In the genomic region with DNA sequence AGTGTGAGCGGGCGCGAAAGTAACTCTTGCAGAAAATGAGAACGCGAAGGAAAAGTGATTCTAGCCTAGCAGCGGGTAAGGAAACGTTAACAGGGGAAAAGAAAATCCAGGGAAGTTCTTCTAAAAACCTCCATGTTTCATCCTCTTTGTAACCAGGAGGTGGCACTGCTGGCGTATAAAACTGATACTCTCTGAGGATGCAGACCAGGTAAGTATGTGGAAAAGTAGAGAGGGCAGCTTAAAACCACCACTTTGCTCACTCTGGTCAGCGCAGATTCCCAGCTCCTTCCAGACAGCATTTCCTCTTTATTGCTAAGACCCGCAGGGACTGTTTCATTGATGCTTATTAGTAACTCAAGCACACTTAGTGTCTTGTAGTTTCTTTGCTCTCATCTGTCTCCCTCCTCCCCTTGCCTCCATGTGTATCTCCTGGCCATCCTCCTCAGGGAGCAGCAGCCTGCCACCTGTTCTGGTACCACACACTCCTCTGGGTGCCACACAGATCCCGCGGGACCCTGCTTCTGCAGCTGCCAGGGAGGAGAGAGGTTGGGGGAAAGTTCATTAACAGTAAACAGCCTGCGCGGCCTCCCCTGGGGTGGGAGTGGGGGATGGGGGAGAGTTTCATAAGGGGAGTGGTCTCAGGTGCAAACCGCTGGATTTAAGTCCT, we compare ENCODE assay signal across 8 mouse cellular contexts. TPM values are rescaled to one million over a fixed set of nuclear protein-coding genes. Genes with fewer than 3 reads are reported as not detected.
A peak's percentile ranks its signal among the peaks of the same experiment; 100 is the strongest.
DNase-seq lines count a peak whose midpoint lies in the region; ATAC-seq and TF ChIP-seq lines count a peak whose summit lies in the region.

No protein-coding gene starts in this region.

- no peak for TF ChIP-seq EP300 in lung, postnatal 0 days (IDR thresholded peaks at IDR 0.05)

- no peaks in the 10 kb centered on the region for H3K27me3 ChIP-seq in heart, embryonic 12.5 days (replicated peaks)
- H3K27me3 ChIP-seq in lung, postnatal 0 days (replicated peaks; ENCODE audit: insufficient read depth, low read length): no peaks in the 10 kb centered on the region

- no peaks in the 10 kb centered on the region for H3K9me3 ChIP-seq in heart, embryonic 12.5 days (replicated peaks)
- no peaks in the 10 kb centered on the region for H3K9me3 ChIP-seq in lung, postnatal 0 days (ENCODE audit: low read length)

- H3K4me1 ChIP-seq in heart, embryonic 12.5 days (replicated peaks): no peaks in the 10 kb centered on the region
- no peaks in the 10 kb centered on the region for H3K4me1 ChIP-seq in lung, postnatal 0 days (ENCODE audit: insufficient read depth, low read depth, low read length)

- DNase-seq in heart, postnatal 36 days: no peak
- DNase-seq in brain, embryonic 14.5 days (ENCODE audit: low read depth): peak; percentile 70
- DNase-seq in heart, postnatal 10 days: peak; percentile 8 to 35
- peak; percentile 48 to 50 for DNase-seq in kidney, postnatal 4 days
- peak; percentile 64 for DNase-seq in lung, postnatal 0 days (ENCODE audit: low spot score)
- DNase-seq in right cerebral cortex, postnatal 10 days (ENCODE audit: low spot score in 2 of 2): peak; percentile 42 to 50

- 15% methylated on average over 15 of the region's 15 CpGs for WGBS in heart, embryonic 12.5 days
- WGBS in lung, postnatal 0 days: 13% methylated on average over 15 of the region's 15 CpGs

- H3K4me3 ChIP-seq in heart, embryonic 12.5 days: no peak overlapping the region
- H3K4me3 ChIP-seq in lung, postnatal 0 days (ENCODE audit: low read depth, low read length): no peak overlapping the region

- no peaks in the 10 kb centered on the region for H3K36me3 ChIP-seq in heart, embryonic 12.5 days
- H3K36me3 ChIP-seq in lung, postnatal 0 days (ENCODE audit: insufficient read depth, low read length): no peaks in the 10 kb centered on the region

- H3K4me2 ChIP-seq in heart, embryonic 12.5 days: peak overlapping the region; percentile 42; the same call in 1 of the 2 replicates
- H3K4me2 ChIP-seq in lung, postnatal 0 days (replicated peaks; ENCODE audit: low read depth, low read length): no peak overlapping the region; the same call in 1 of the 2 replicates

- TF ChIP-seq POLR2A in brain, embryonic 14.5 days (IDR thresholded peaks at IDR 0.05; ENCODE audit: borderline replicate concordance, extremely low read depth, insufficient read depth, insufficient read length, poor library complexity, severe bottlenecking): no peak

- no peak for ATAC-seq in heart, embryonic 12.5 days (ENCODE audit: insufficient number of reproducible peaks, low FRiP score)
- peak; percentile 38; the same call in 1 of the 2 replicates for ATAC-seq in lung, postnatal 0 days
- ATAC-seq in CD4-positive, CD25-positive, alpha-beta regulatory T cell, adult 4 months: no peak

- no peak overlapping the region for H3K9ac ChIP-seq in heart, embryonic 12.5 days
- no peak overlapping the region for H3K9ac ChIP-seq in lung, postnatal 0 days (replicated peaks; ENCODE audit: low read depth)

- H3K27ac ChIP-seq in heart, embryonic 12.5 days (ENCODE audit: poor library complexity, severe bottlenecking): no peak overlapping the region
- no peak overlapping the region for H3K27ac ChIP-seq in lung, postnatal 0 days (ENCODE audit: low read length)

- intact Hi-C loops in heart, postnatal 36 days (cut with DNase I): loop anchor here (5.0 kb wide), 1 partner anchor 563 kb away; no protein-coding TSS in a partner anchor
- intact Hi-C loops in heart, postnatal 10 days (cut with DNase I): loop anchor here (2.0 to 5.0 kb wide), 3 partner anchors 193 to 563 kb away; no protein-coding TSS in a partner anchor

- peak; percentile 46; the same call in 1 of the 2 replicates for TF ChIP-seq CTCF in brain, embryonic 14.5 days (IDR thresholded peaks at IDR 0.05; ENCODE audit: borderline replicate concordance, extremely low read depth, insufficient read depth, insufficient read length)
- TF ChIP-seq CTCF in lung, postnatal 0 days (IDR thresholded peaks at IDR 0.05): peak; percentile 68

RNA-seq across cellular contexts. Expression of a gene that starts 37.8 kb away (rescaled TPM):
- polyA plus RNA-seq in heart, embryonic 12.5 days (2016; fragmentation: Nextera tagmentation; extraction: Ambion mirVana): 3.7 and 3.9 TPM in 2 replicates
- 1 to 10 TPM in 1 of 2 experiments, under 1 TPM in 1; 0.60 to 1.2 TPM for total RNA-seq in heart, postnatal 36 days (2021)
- polyA plus RNA-seq in brain, embryonic 14.5 days (2012; rRNA removed): 0.81 and 1.3 TPM in 2 replicates
- total RNA-seq in heart, postnatal 10 days (2021): 1 to 10 TPM in 1 of 2 experiments, under 1 TPM in 1; 0.82 to 2.4 TPM
- 2.1 and 2.6 TPM in 2 replicates for polyA plus RNA-seq in lung, postnatal 0 days (2015; fragmentation: Nextera tagmentation; extraction: Ambion mirVana)
- polyA plus RNA-seq in CD4-positive, CD25-positive, alpha-beta regulatory T cell, adult 4 months (2017; shearing (Covaris generic)): under 1 TPM in 1 of 2 experiments, not detected in 1; 0.43 TPM

Comparison
In these comparisons a context has a peak if more than half of its experiments do, and no peak if none do; other contexts are left out.
1. DNase-seq: peak in brain, embryonic 14.5 days (single experiment), heart, postnatal 10 days (2 of 2), kidney, postnatal 4 days (2 of 2), lung, postnatal 0 days (single experiment) and right cerebral cortex, postnatal 10 days (2 of 2); none in heart, postnatal 36 days (0 of 2).